Mouse (Mus musculus) myocyte (in vitro differentiated cells): ENCODE measurements around the gene Flnc. TPM values are rescaled to one million over a fixed set of nuclear protein-coding genes. Genes with fewer than 3 reads are reported as not detected.
A peak's percentile ranks its signal among the peaks of the same experiment; 100 is the strongest.
"Not testable (repeated sequence)": the region's sequence is repeated elsewhere in the genome, so short reads cannot be mapped to it uniquely, and the experiment has no call there.

Experiments used
- H3K27me3 ChIP-seq: one replicate; pipeline ENCODE4 v1.6.1; 2011; ENCODE audit not compliant: control insufficient read depth, insufficient read depth, insufficient read length
- H3K36me3 ChIP-seq: one replicate; pipeline ENCODE4 v1.6.1; 2011; ENCODE audit not compliant: control insufficient read depth, insufficient read depth
- H3K4me2 ChIP-seq: one replicate; pipeline ENCODE4 v1.6.1; 2011; ENCODE audit warnings: low read depth, control low read depth
- H3K4me3 ChIP-seq: one replicate; pipeline ENCODE4 v1.5.1; 2011; ENCODE audit warnings: mild to moderate bottlenecking, control low read depth, moderate library complexity
- H3K79me2 ChIP-seq: one replicate; pipeline ENCODE4 v1.6.1; 2011; ENCODE audit not compliant: control insufficient read depth, insufficient read depth
- H3ac ChIP-seq: one replicate; pipeline ENCODE4 v1.6.1; 2011; ENCODE audit not compliant: control insufficient read depth, insufficient read length
- CEBPB ChIP-seq: IDR thresholded peaks from 2 replicates; pipeline ENCODE4 v1.6.1; 2011; ENCODE audit warnings: mild to moderate bottlenecking, moderate library complexity; ENCODE audit not compliant: poor library complexity, insufficient read depth, severe bottlenecking
- E2F4 ChIP-seq: IDR thresholded peaks from one replicate; pipeline ENCODE4 v1.6.1; 2011; ENCODE audit warnings: mild to moderate bottlenecking, control low read depth, moderate library complexity; ENCODE audit not compliant: insufficient read depth
- MAX ChIP-seq: IDR thresholded peaks from one replicate; pipeline ENCODE4 v1.6.1; 2011; ENCODE audit warnings: low read depth, mild to moderate bottlenecking, control low read depth
- MYOD1 ChIP-seq, 3 experiments: IDR thresholded peaks; one replicate each; pipeline ENCODE4 v1.6.1; 2011; ENCODE audit warnings: control low read depth in 2 of 3, low read depth in 2 of 3, mild to moderate bottlenecking in 2 of 3, moderate library complexity in 1 of 3; ENCODE audit not compliant: insufficient read length in 2 of 3, control insufficient read depth in 1 of 3
- MYOG ChIP-seq, 3 experiments: IDR thresholded peaks; one replicate each; pipeline ENCODE4 v1.6.1; 2011; ENCODE audit warnings: control low read depth in 2 of 3, low read depth in 2 of 3, mild to moderate bottlenecking in 2 of 3; ENCODE audit not compliant: insufficient read length in 2 of 3, control insufficient read depth in 1 of 3, insufficient read depth in 1 of 3
- POLR2A ChIP-seq: IDR thresholded peaks from one replicate; pipeline ENCODE4 v1.6.1; 2011; ENCODE audit warnings: low read depth, mild to moderate bottlenecking, control low read depth, moderate library complexity; ENCODE audit not compliant: insufficient read length
- POLR2AphosphoS2 ChIP-seq: IDR thresholded peaks from one replicate; pipeline ENCODE4 v1.6.1; 2011; ENCODE audit warnings: low read depth, control low read depth; ENCODE audit not compliant: insufficient read length
- REST ChIP-seq: IDR thresholded peaks from one replicate; pipeline ENCODE4 v1.6.1; 2011; ENCODE audit warnings: mild to moderate bottlenecking, control low read depth, moderate library complexity; ENCODE audit not compliant: insufficient read depth, insufficient read length
- SRF ChIP-seq: IDR thresholded peaks from one replicate; pipeline ENCODE4 v1.6.1; 2011; ENCODE audit warnings: low read depth; ENCODE audit not compliant: control insufficient read depth, insufficient read length
- TCF12 ChIP-seq: IDR thresholded peaks from one replicate; pipeline ENCODE4 v1.6.1; 2011; ENCODE audit warnings: mild to moderate bottlenecking, control low read depth; ENCODE audit not compliant: poor library complexity, insufficient read depth, severe bottlenecking
- TCF3 ChIP-seq: IDR thresholded peaks from one replicate; pipeline ENCODE4 v1.6.1; 2011; ENCODE audit warnings: low read depth, control low read depth; ENCODE audit not compliant: insufficient read length
- USF1 ChIP-seq: IDR thresholded peaks from one replicate; pipeline ENCODE4 v1.6.1; 2011; ENCODE audit warnings: low read depth, mild to moderate bottlenecking, control low read depth, moderate library complexity
- polyA plus RNA-seq: library from polyadenylated mRNA; unstranded; fragments of >200 nt; fragmentation: generic; extraction: Trizol; gene quantifications from one replicate; pipeline ENCODE4 v1.2.1, GENCODE M21; 2012; ENCODE audit warnings: missing spikeins

Flnc gene
- 268 TPM for polyA plus RNA-seq

- Histone ChIP-seq H3K79me2 (peaks cover 44% of the 10 kb centered on the region), H3K36me3 (peaks cover 13% of the 10 kb centered on the region), H3K4me2 (peak within 1 kb of the TSS; percentile 86), H3K27me3 (no peaks in the 10 kb centered on the region), H3ac (peak within 1 kb of the TSS; percentile 49), H3K4me3 (peak within 1 kb of the TSS; percentile 100)
- TF ChIP-seq POLR2AphosphoS2, result peak; percentile 56
- TF ChIP-seq POLR2A, result peak; percentile 75
- peak in 1 of 3 experiments; percentile 45 for TF ChIP-seq MYOG (IDR thresholded peaks at IDR 0.05; ENCODE audit: control insufficient read depth in 1 of 3, insufficient read depth in 1 of 3, insufficient read length in 2 of 3, low read depth in 2 of 3)
- TF ChIP-seq TCF3, result peak; percentile 25
- no peak for TF ChIP-seq SRF
- TF ChIP-seq E2F4, result no peak
- TF ChIP-seq MYOD1 (IDR thresholded peaks at IDR 0.05; ENCODE audit: control insufficient read depth in 1 of 3, insufficient read length in 2 of 3, low read depth in 2 of 3), result peak in 1 of 3 experiments; percentile 50
Observed at GRCm38 (mm10) chr6:29433038-29433803, at the start of gene Flnc. TSS of gene Flnc (plus strand) at chr6:29433256.

GRCm38 (mm10) chr6:29388052-29388518 lies 45.0 kb upstream of the Flnc start, which contains the start of gene Opn1sw:
TSS of gene Opn1sw (minus strand) at chr6:29388468.
- TF ChIP-seq E2F4, result no peak
- peak in 1 of 3 experiments; percentile 14 for TF ChIP-seq MYOD1 (IDR thresholded peaks at IDR 0.05; ENCODE audit: control insufficient read depth in 1 of 3, insufficient read length in 2 of 3, low read depth in 2 of 3)
- TF ChIP-seq POLR2A, result peak; percentile 52
- H3K4me3 ChIP-seq, result peak within 1 kb of the TSS; percentile 23
- H3K27me3 ChIP-seq, result no peaks in the 10 kb centered on the region
- H3ac ChIP-seq, result no peak within 1 kb of the TSS
- H3K36me3 ChIP-seq, result no peaks in the 10 kb centered on the region
- H3K79me2 ChIP-seq, result no peaks in the 10 kb centered on the region
- peak within 1 kb of the TSS; percentile 83 for H3K4me2 ChIP-seq

GRCm38 (mm10) chr6:29388606-29389080 lies 44.4 kb upstream of the Flnc start:
- Histone ChIP-seq H3K4me2 (peak overlapping the region; percentile 83), H3K36me3 (no peaks in the 10 kb centered on the region), H3K4me3 (peak overlapping the region; percentile 23), H3K79me2 (no peaks in the 10 kb centered on the region), H3K27me3 (no peaks in the 10 kb centered on the region), H3ac (no peak overlapping the region)
- TF ChIP-seq SRF (no peak), POLR2AphosphoS2 (no peak), TCF12 (no peak), MAX (no peak), MYOG (IDR thresholded peaks at IDR 0.05; ENCODE audit: control insufficient read depth in 1 of 3, insufficient read depth in 1 of 3, insufficient read length in 2 of 3, low read depth in 2 of 3) (no peak), POLR2A (no peak), CEBPB (no peak), USF1 (no peak), E2F4 (no peak), MYOD1 (IDR thresholded peaks at IDR 0.05; ENCODE audit: control insufficient read depth in 1 of 3, insufficient read length in 2 of 3, low read depth in 2 of 3) (no peak), REST (no peak), TCF3 (no peak)

GRCm38 (mm10) chr6:29389425-29389824 lies 43.6 kb upstream of the Flnc start:
- no peaks in the 10 kb centered on the region for H3K36me3 ChIP-seq
- no peak overlapping the region for H3K4me2 ChIP-seq
- no peak for TF ChIP-seq MYOG (IDR thresholded peaks at IDR 0.05; ENCODE audit: control insufficient read depth in 1 of 3, insufficient read depth in 1 of 3, insufficient read length in 2 of 3, low read depth in 2 of 3)
- TF ChIP-seq E2F4, result no peak
- TF ChIP-seq SRF, result no peak
- no peak for TF ChIP-seq MAX
- no peak for TF ChIP-seq USF1
- TF ChIP-seq CEBPB, result no peak
- no peak for TF ChIP-seq TCF3
- no peak for TF ChIP-seq REST
- TF ChIP-seq POLR2A, result no peak
- no peak for TF ChIP-seq TCF12
- TF ChIP-seq POLR2AphosphoS2, result no peak
- no peak for TF ChIP-seq MYOD1 (IDR thresholded peaks at IDR 0.05; ENCODE audit: control insufficient read depth in 1 of 3, insufficient read length in 2 of 3, low read depth in 2 of 3)

GRCm38 (mm10) chr6:29390500-29390899 lies 42.6 kb upstream of the Flnc start:
- H3ac ChIP-seq, H3K36me3 ChIP-seq, H3K27me3 ChIP-seq, H3K79me2 ChIP-seq, H3K4me3 ChIP-seq, H3K4me2 ChIP-seq: not testable (repeated sequence)

More at GRCm38 (mm10) chr6:29389425-29389824, 43.6 kb upstream of the Flnc start:
- no peaks in the 10 kb centered on the region for H3K79me2 ChIP-seq
- H3K27me3 ChIP-seq, result no peaks in the 10 kb centered on the region
- no peak overlapping the region for H3K4me3 ChIP-seq
- no peak overlapping the region for H3ac ChIP-seq

- not testable (repeated sequence) for H3K27me3 ChIP-seq, H3K4me2 ChIP-seq, H3K36me3 ChIP-seq, H3K79me2 ChIP-seq, H3K4me3 ChIP-seq, H3ac ChIP-seq
Observed at GRCm38 (mm10) chr6:29391241-29391640, 41.8 kb upstream of the Flnc start.
